Mouse (Mus musculus): ENCODE data around the gene Lrrc3. TPM values are rescaled to one million over a fixed set of nuclear protein-coding genes. Genes with fewer than 3 reads are reported as not detected.
A peak's percentile ranks its signal among the peaks of the same experiment; 100 is the strongest.

Gene Lrrc3
- total and polyA plus RNA-seq, 2 experiments: 20.9 to 57.0 TPM

GRCm38 (mm10) chr10:77900903-77901818 is 1.2 kb downstream of the Lrrc3 start:
- H3K79me2 ChIP-seq (ENCODE audit: control insufficient read depth, insufficient read depth, low read length): peaks cover 3% of the 10 kb centered on the region; the same call in 1 of the 2 replicates

DNA sequence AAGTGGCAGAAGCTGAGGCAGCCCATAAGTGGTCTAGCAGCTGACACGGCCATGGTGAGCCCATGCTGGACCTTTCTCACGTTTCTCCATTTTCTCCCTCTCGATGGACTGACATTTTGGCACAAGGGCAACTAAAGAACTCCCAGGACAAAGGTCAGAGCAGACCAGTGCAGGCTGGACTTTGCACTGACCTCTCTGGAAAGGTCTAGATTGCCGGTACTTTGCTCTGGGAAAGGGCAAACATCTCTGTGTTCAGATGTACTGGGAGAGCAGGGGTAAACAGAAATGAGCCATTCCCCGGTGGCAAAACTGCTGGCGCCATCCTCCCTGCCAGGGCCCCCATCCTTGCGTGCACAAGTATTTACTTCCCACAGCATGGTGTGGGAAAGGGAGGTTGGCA is 2.2 kb downstream of the Lrrc3 start:
- 14% methylated on average over 7 of the region's 7 CpGs for WGBS
- Histone ChIP-seq H3K79me2 (ENCODE audit: control insufficient read depth, insufficient read depth, low read length) (peaks cover 3% of the 10 kb centered on the region; the same call in 1 of the 2 replicates), H3K4me3 (ENCODE audit: insufficient read depth, low read depth, low read length) (peak overlapping the region; percentile 86), H3K36me3 (ENCODE audit: control insufficient read depth, insufficient read depth, low read length) (no peaks in the 10 kb centered on the region), H3K27me3 (ENCODE audit: control insufficient read depth, insufficient read depth, low read length) (no peaks in the 10 kb centered on the region), H3K9ac (ENCODE audit: low read depth, low read length) (peak overlapping the region; percentile 45), H3K4me1 (ENCODE audit: control insufficient read depth, insufficient read depth, low read length) (peaks cover 26% of the 10 kb centered on the region), H3K27ac (replicated peaks; ENCODE audit: insufficient read depth, low read depth, low read length) (peak overlapping the region; percentile 93)
- DNase-seq (ENCODE audit: extremely low read depth, low read depth, low spot score): peak; percentile 98
- TF ChIP-seq CTCF (IDR thresholded peaks at IDR 0.05; ENCODE audit: low read depth, low read length): no peak

More at GRCm38 (mm10) chr10:77900903-77901818, 1.2 kb downstream of the Lrrc3 start:
- 39% methylated on average over 27 of the region's 27 CpGs for WGBS
- peak; percentile 95 for DNase-seq (ENCODE audit: extremely low read depth, low read depth, low spot score)
- H3K36me3 ChIP-seq (ENCODE audit: control insufficient read depth, insufficient read depth, low read length): no peaks in the 10 kb centered on the region
- TF ChIP-seq POLR2A (IDR thresholded peaks at IDR 0.05; ENCODE audit: extremely low read depth, insufficient read depth, low read length) (0 out of 2 replicates have a peak, but pooled peaks have one; percentile 17), CTCF (IDR thresholded peaks at IDR 0.05; ENCODE audit: low read depth, low read length) (0 out of 2 replicates have a peak, but pooled peaks have one; percentile 20)
- H3K27ac ChIP-seq (replicated peaks; ENCODE audit: insufficient read depth, low read depth, low read length): peak overlapping the region; percentile 95
- H3K27me3 ChIP-seq (ENCODE audit: control insufficient read depth, insufficient read depth, low read length): no peaks in the 10 kb centered on the region
- peak overlapping the region; percentile 86 for H3K4me3 ChIP-seq (ENCODE audit: insufficient read depth, low read depth, low read length)
- peak overlapping the region; percentile 93 for H3K9ac ChIP-seq (ENCODE audit: low read depth, low read length)
- peaks cover 26% of the 10 kb centered on the region for H3K4me1 ChIP-seq (ENCODE audit: control insufficient read depth, insufficient read depth, low read length)

- no peak overlapping the region for H3K27ac ChIP-seq (replicated peaks; ENCODE audit: insufficient read depth, low read depth, low read length)
- no peak overlapping the region for H3K4me3 ChIP-seq (ENCODE audit: insufficient read depth, low read depth, low read length)
- H3K79me2 ChIP-seq (ENCODE audit: control insufficient read depth, insufficient read depth, low read length): no peaks in the 10 kb centered on the region
- peaks cover 14% of the 10 kb centered on the region for H3K4me1 ChIP-seq (ENCODE audit: control insufficient read depth, insufficient read depth, low read length)
- H3K27me3 ChIP-seq (ENCODE audit: control insufficient read depth, insufficient read depth, low read length): no peaks in the 10 kb centered on the region
- WGBS: 92% methylated on average over 5 of the region's 5 CpGs
- no peak for DNase-seq (ENCODE audit: extremely low read depth, low read depth, low spot score)
- no peak overlapping the region for H3K9ac ChIP-seq (ENCODE audit: low read depth, low read length)
- TF ChIP-seq CTCF (IDR thresholded peaks at IDR 0.05; ENCODE audit: low read depth, low read length): no peak
- TF ChIP-seq POLR2A (IDR thresholded peaks at IDR 0.05; ENCODE audit: extremely low read depth, insufficient read depth, low read length): no peak
- H3K36me3 ChIP-seq (ENCODE audit: control insufficient read depth, insufficient read depth, low read length): no peaks in the 10 kb centered on the region
These were observed 6.8 kb downstream of the Lrrc3 start for GRCm38 (mm10) chr10:77895562-77895961.

- Histone ChIP-seq H3K27me3 (ENCODE audit: control insufficient read depth, insufficient read depth, low read length) (no peaks in the 10 kb centered on the region), H3K79me2 (ENCODE audit: control insufficient read depth, insufficient read depth, low read length) (no peaks in the 10 kb centered on the region), H3K4me3 (ENCODE audit: insufficient read depth, low read depth, low read length) (no peak overlapping the region), H3K4me1 (ENCODE audit: control insufficient read depth, insufficient read depth, low read length) (no peaks in the 10 kb centered on the region), H3K27ac (replicated peaks; ENCODE audit: insufficient read depth, low read depth, low read length) (no peak overlapping the region), H3K9ac (ENCODE audit: low read depth, low read length) (no peak overlapping the region), H3K36me3 (ENCODE audit: control insufficient read depth, insufficient read depth, low read length) (no peaks in the 10 kb centered on the region)
- no peak for TF ChIP-seq CTCF (IDR thresholded peaks at IDR 0.05; ENCODE audit: low read depth, low read length)
- DNase-seq (ENCODE audit: extremely low read depth, low read depth, low spot score): no peak
- WGBS: 77% methylated on average over 8 of the region's 8 CpGs
These were observed 11.3 kb downstream of the Lrrc3 start for GRCm38 (mm10) chr10:77890987-77891565.

- Histone ChIP-seq H3K27me3 (ENCODE audit: control insufficient read depth, insufficient read depth, low read length) (no peaks in the 10 kb centered on the region), H3K9ac (ENCODE audit: low read depth, low read length) (no peak overlapping the region), H3K27ac (replicated peaks; ENCODE audit: insufficient read depth, low read depth, low read length) (no peak overlapping the region), H3K79me2 (ENCODE audit: control insufficient read depth, insufficient read depth, low read length) (no peaks in the 10 kb centered on the region), H3K4me1 (ENCODE audit: control insufficient read depth, insufficient read depth, low read length) (no peaks in the 10 kb centered on the region), H3K36me3 (ENCODE audit: control insufficient read depth, insufficient read depth, low read length) (no peaks in the 10 kb centered on the region), H3K4me3 (ENCODE audit: insufficient read depth, low read depth, low read length) (no peak overlapping the region)
- WGBS: 61% methylated on average over 12 of the region's 12 CpGs
- no peak for DNase-seq (ENCODE audit: extremely low read depth, low read depth, low spot score)
- TF ChIP-seq POLR2A (IDR thresholded peaks at IDR 0.05; ENCODE audit: extremely low read depth, insufficient read depth, low read length): no peak
- no peak for TF ChIP-seq CTCF (IDR thresholded peaks at IDR 0.05; ENCODE audit: low read depth, low read length)
These were observed 16.2 kb downstream of the Lrrc3 start for GRCm38 (mm10) chr10:77886007-77886747.
